28 mouse cellular contexts compared by ENCODE assay signal in genomic region chr10:58220726-58221125, GRCm38 (mm10). TPM values are rescaled to one million over a fixed set of nuclear protein-coding genes. Genes with fewer than 3 reads are reported as not detected.
A peak's percentile ranks its signal among the peaks of the same experiment; 100 is the strongest.
DNase-seq lines count a peak whose midpoint lies in the region; ATAC-seq and TF ChIP-seq lines count a peak whose summit lies in the region.
"Had no signal": no experiment of that assay in that cellular context is flagged by ENCODE, and none has a peak within 500 bp of the region (broad histone marks: within the 10 kb centered on the region; RNA-seq: fewer than 3 reads in every experiment).

No protein-coding gene starts in this region.

- H3K9ac ChIP-seq in stomach, postnatal 0 days (ENCODE audit: low read length) = no peak overlapping the region
- H3K9ac ChIP-seq: liver, embryonic 14.5 days had no signal

- no peaks in the 10 kb centered on the region for H3K4me1 ChIP-seq in stomach, postnatal 0 days (replicated peaks; ENCODE audit: control insufficient read depth, insufficient read depth)
- H3K4me1 ChIP-seq: hindbrain, embryonic 10.5 days had no signal

- no peak overlapping the region for H3K4me3 ChIP-seq in stomach, postnatal 0 days (ENCODE audit: low read depth, low read length)
- H3K4me3 ChIP-seq: heart, adult 2 months; hindbrain, embryonic 10.5 days; left cerebral cortex, adult 2 months; myocyte had no signal

- TF ChIP-seq EP300 in stomach, postnatal 0 days (optimal IDR thresholded peaks at IDR 0.05) = no peak

- H3K36me3 ChIP-seq in stomach, postnatal 0 days (ENCODE audit: control insufficient read depth, insufficient read depth, low read length) = no peaks in the 10 kb centered on the region
- H3K36me3 ChIP-seq: G1E; hindbrain, embryonic 10.5 days had no signal

- no peak overlapping the region for H3K4me2 ChIP-seq in stomach, postnatal 0 days (replicated peaks; ENCODE audit: low read depth)

- WGBS in stomach, postnatal 0 days = 82% methylated on average over 6 of the region's 6 CpGs

- H3K9me3 ChIP-seq in stomach, postnatal 0 days (ENCODE audit: control insufficient read depth, low read length) = no peaks in the 10 kb centered on the region; the same call in 1 of the 2 replicates

- no peaks in the 10 kb centered on the region for H3K27me3 ChIP-seq in stomach, postnatal 0 days (ENCODE audit: control insufficient read depth, insufficient read depth, low read length)

- no peak for ATAC-seq in stomach, postnatal 0 days (ENCODE audit: low FRiP score, low TSS enrichment)
- ATAC-seq: forebrain, embryonic 16.5 days had no signal

- no peak for TF ChIP-seq CTCF in stomach, postnatal 0 days (IDR thresholded peaks at IDR 0.05; ENCODE audit: low read depth)

- DNase-seq in gastrocnemius, postnatal 4 days (ENCODE audit: low spot score in 2 of 2) = peak; percentile 46 to 56
- DNase-seq in gastrocnemius, adult 8-10 months (ENCODE audit: low spot score in 2 of 2) = no peak
- peak; percentile 2 for DNase-seq in lung, postnatal 25 days (ENCODE audit: low spot score)
- no peak for DNase-seq in lung, postnatal 10 days
- DNase-seq in ZHBTc4 (ENCODE audit: low read depth, low spot score) = peak; percentile 29
- DNase-seq in stomach, postnatal 0 days (ENCODE audit: low spot score) = peak; percentile 43
- DNase-seq in adrenal gland, postnatal 10 days = no peak
- DNase-seq: cerebellum, adult 8-10 months; heart, adult 2 months; kidney, adult 8-10 months; layer of hippocampus, adult 9-11 months; midbrain, embryonic 14.5 days; thymus, postnatal 25 days had no signal

- no peak overlapping the region for H3K27ac ChIP-seq in stomach, postnatal 0 days (replicated peaks)
- H3K27ac ChIP-seq: heart, adult 2 months; hindbrain, embryonic 10.5 days; left cerebral cortex, adult 2 months; liver, embryonic 14.5 days had no signal

RNA-seq across cellular contexts. Expression of gene AW822073, which starts 4.0 kb away (rescaled TPM):
- total RNA-seq in gastrocnemius, postnatal 4 days (2021) = not detected
- not detected for total RNA-seq in gastrocnemius, adult 8-10 months (2022)
- polyA plus RNA-seq in stomach, postnatal 0 days (2015; fragmentation: Nextera tagmentation; extraction: Ambion mirVana) = 0.34 TPM in 1 of 2 replicates, not detected in the other
- not detected for total RNA-seq in adrenal gland, postnatal 10 days (2021)
- total RNA-seq: adrenal gland, adult 18-20 months; heart, adult 2 months; left cerebral cortex, adult 2 months; megakaryocyte, adult 5-6 weeks had no signal
- polyA plus RNA-seq: C2C12; forebrain, embryonic 16.5 days; G1E; heart, adult 2 months; heart, postnatal 0 days; hindbrain, embryonic 10.5 days; limb, embryonic 11.5 days; liver, embryonic 14.5 days; lung, embryonic 16.5 days; midbrain, embryonic 14.5 days; myocyte; neural tube, embryonic 14.5 days; spleen, adult 2 months; stomach, embryonic 16.5 days had no signal

RNA-seq across cellular contexts. Expression of gene Duxf3, which starts 11.7 kb away (rescaled TPM):
- total RNA-seq in gastrocnemius, postnatal 4 days (2021) = not detected
- total RNA-seq in gastrocnemius, adult 8-10 months (2022) = not detected
- 0.67 TPM in 1 of 2 replicates, not detected in the other for polyA plus RNA-seq in stomach, postnatal 0 days (2015; fragmentation: Nextera tagmentation; extraction: Ambion mirVana)
- not detected for total RNA-seq in adrenal gland, postnatal 10 days (2021)
- total RNA-seq: adrenal gland, adult 18-20 months; heart, adult 2 months; left cerebral cortex, adult 2 months; megakaryocyte, adult 5-6 weeks had no signal
- polyA plus RNA-seq: C2C12; forebrain, embryonic 16.5 days; G1E; heart, adult 2 months; heart, postnatal 0 days; hindbrain, embryonic 10.5 days; limb, embryonic 11.5 days; liver, embryonic 14.5 days; lung, embryonic 16.5 days; midbrain, embryonic 14.5 days; myocyte; neural tube, embryonic 14.5 days; spleen, adult 2 months; stomach, embryonic 16.5 days had no signal

RNA-seq across cellular contexts. Expression of gene Gm4981, which starts 15.8 kb away (rescaled TPM):
- total RNA-seq in gastrocnemius, postnatal 4 days (2021) = not detected
- total RNA-seq in gastrocnemius, adult 8-10 months (2022) = not detected
- not detected in 2 replicates for polyA plus RNA-seq in stomach, postnatal 0 days (2015; fragmentation: Nextera tagmentation; extraction: Ambion mirVana)
- not detected for total RNA-seq in adrenal gland, postnatal 10 days (2021)
- total RNA-seq: adrenal gland, adult 18-20 months; G1E; heart, adult 2 months; left cerebral cortex, adult 2 months; megakaryocyte, adult 5-6 weeks had no signal
- polyA plus RNA-seq: C2C12; forebrain, embryonic 16.5 days; G1E; heart, adult 2 months; heart, postnatal 0 days; hindbrain, embryonic 10.5 days; limb, embryonic 11.5 days; liver, embryonic 14.5 days; lung, embryonic 16.5 days; midbrain, embryonic 14.5 days; myocyte; neural tube, embryonic 14.5 days; spleen, adult 2 months; stomach, embryonic 16.5 days had no signal

RNA-seq across cellular contexts. Expression of gene Gcc2, which starts 34.6 kb away (rescaled TPM):
- total RNA-seq in gastrocnemius, postnatal 4 days (2021) = 10 to 100 TPM; 20.9 to 23.5 TPM
- 10 to 100 TPM; 23.7 to 39.7 (median 29.2) TPM for total RNA-seq in gastrocnemius, adult 8-10 months (2022)
- polyA plus RNA-seq in stomach, postnatal 0 days (2015; fragmentation: Nextera tagmentation; extraction: Ambion mirVana) = 49.7 and 65.7 TPM in 2 replicates
- 10 to 100 TPM; 33.3 to 45.1 TPM for total RNA-seq in adrenal gland, postnatal 10 days (2021)

Comparison
In these comparisons a context has a peak if more than half of its experiments do, and no peak if none do; other contexts are left out.
1. DNase-seq: peak in gastrocnemius, postnatal 4 days (2 of 2), lung, postnatal 25 days (single experiment), ZHBTc4 (single experiment) and stomach, postnatal 0 days (single experiment); none in gastrocnemius, adult 8-10 months (0 of 2), lung, postnatal 10 days (single experiment) and adrenal gland, postnatal 10 days (single experiment).